Mouse (Mus musculus) WW6 (cell line): ENCODE results near the gene Cwc25.

Source experiments
- DNase-seq: peaks from one replicate; pipeline ENCODE4 v3.0.0-alpha.2; 2013; ENCODE audit warnings: low read depth, low spot score

Cwc25 gene

GRCm38 (mm10) chr11:97766154-97766881 lies at the start of gene Cwc25:
Gene Cwc25, minus strand, starts transcription at chr11:97766556.
- DNase-seq, result peak; percentile 96

GRCm38 (mm10) chr11:97815736-97816135 lies 49.4 kb upstream of the Cwc25 start:
- no peak for DNase-seq

- no peak for DNase-seq
Observed at GRCm38 (mm10) chr11:97813746-97814515, 47.6 kb upstream of the Cwc25 start.

GRCm38 (mm10) chr11:97813085-97813484 lies 46.7 kb upstream of the Cwc25 start:
- DNase-seq, result no peak

- DNase-seq, result no peak
Observed at GRCm38 (mm10) chr11:97812491-97812921, 46.1 kb upstream of the Cwc25 start.

- no peak for DNase-seq
Observed at GRCm38 (mm10) chr11:97811569-97812362, 45.4 kb upstream of the Cwc25 start.

- DNase-seq, result no peak
Observed at GRCm38 (mm10) chr11:97810970-97811369, 44.6 kb upstream of the Cwc25 start.

GRCm38 (mm10) chr11:97810356-97810755 lies 44.0 kb upstream of the Cwc25 start:
- DNase-seq, result no peak

- DNase-seq, result no peak
Observed at GRCm38 (mm10) chr11:97809235-97810121, 43.1 kb upstream of the Cwc25 start.

- no peak for DNase-seq
Observed at GRCm38 (mm10) chr11:97808621-97809234, 42.4 kb upstream of the Cwc25 start.

GRCm38 (mm10) chr11:97808093-97808492 lies 41.7 kb upstream of the Cwc25 start:
- DNase-seq, result no peak

- DNase-seq, result no peak
Observed at GRCm38 (mm10) chr11:97807626-97808025, 41.3 kb upstream of the Cwc25 start.

GRCm38 (mm10) chr11:97806613-97806964 lies 40.2 kb upstream of the Cwc25 start:
- DNase-seq, result no peak

- DNase-seq, result no peak
Observed at GRCm38 (mm10) chr11:97805662-97806612, 39.6 kb upstream of the Cwc25 start.

GRCm38 (mm10) chr11:97804841-97805661 lies 38.7 kb upstream of the Cwc25 start:
- no peak for DNase-seq

GRCm38 (mm10) chr11:97803847-97804246 lies 37.5 kb upstream of the Cwc25 start:
- DNase-seq, result no peak

- no peak for DNase-seq
Observed at GRCm38 (mm10) chr11:97802495-97802894, 36.1 kb upstream of the Cwc25 start.

- no peak for DNase-seq
Observed at GRCm38 (mm10) chr11:97802194-97802470, 35.8 kb upstream of the Cwc25 start.
